Mouse (Mus musculus) B cell, adult (primary cell): ENCODE results near the gene Rab3il1. TPM values are rescaled to one million over a fixed set of nuclear protein-coding genes. Genes with fewer than 3 reads are reported as not detected.

Experiments
- total RNA-seq: library from RNA; stranded (reverse); gene quantifications from 4 replicates; pipeline ENCODE4 v1.2.4, GENCODE M21; 2023; ENCODE audit not compliant: inconsistent age

Gene Rab3il1
- total RNA-seq, result 0.90 to 1.8 TPM (median 1.1 TPM) in 4 replicates

GRCm38 (mm10) chr19:10001206-10001969, at the start of gene Rab3il1, which contains the start of gene Best1:
Rab3il1 (plus strand) TSS chr19:10001669.
Best1 (minus strand) TSS chr19:10001633.

DNA sequence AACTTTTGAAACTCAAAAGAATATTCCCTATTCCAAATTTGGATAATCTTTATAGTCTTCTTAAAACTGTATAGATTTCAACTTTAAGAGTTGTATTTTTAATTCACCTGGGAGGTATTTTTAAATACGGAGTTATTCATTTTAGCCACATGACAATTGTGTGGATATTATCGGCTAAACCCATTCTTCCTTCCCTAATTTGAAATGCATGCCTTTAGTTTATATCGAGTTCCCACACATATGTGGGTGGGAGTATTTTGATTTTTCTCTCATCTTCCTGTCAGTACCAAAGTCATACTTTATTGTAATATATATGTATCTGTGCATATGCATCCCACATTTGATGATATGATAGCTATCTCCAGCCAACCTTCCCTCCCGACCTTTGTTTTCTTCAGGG, 21.2 kb upstream of the Rab3il1 start, which contains the start of gene Fth1:
Gene Fth1 (plus strand): TSS at position 341 of the 400 bp plus-strand sequence.

GRCm38 (mm10) chr19:10041388-10042148, 40.1 kb downstream of the Rab3il1 start, which contains the start of gene Fads3:
Fads3 (plus strand) TSS chr19:10041569.

Other genes starting within 250 kb of the Rab3il1 start
- gene Scgb2a2, start 154.1 kb upstream of the Rab3il1 start, total RNA-seq, result not detected in 4 replicates
- gene Incenp, start 102.1 kb upstream of the Rab3il1 start, total RNA-seq, result 34.7 to 42.7 TPM (median 40.1 TPM) in 4 replicates
- gene Fth1, start 21.1 kb upstream of the Rab3il1 start, total RNA-seq, result 2,198 to 2,406 TPM (median 2,302 TPM) in 4 replicates
- gene Best1, start within 50 bp of the Rab3il1 start, total RNA-seq, result not detected in 4 replicates
- 0.32 to 1.5 TPM (median 1.0 TPM) in 4 replicates for gene Fads3, start 39.9 kb downstream of the Rab3il1 start, total RNA-seq
- 0.51 to 1.4 TPM (median 0.86 TPM) in 4 replicates for gene Fads2, start 100.1 kb downstream of the Rab3il1 start, total RNA-seq
- gene Fads1, start 181.2 kb downstream of the Rab3il1 start, total RNA-seq, result 3.8 to 6.3 TPM (median 4.6 TPM) in 4 replicates
- 92.7 to 120 TPM (median 101 TPM) in 4 replicates for gene Tmem258, start 202.3 kb downstream of the Rab3il1 start, total RNA-seq
- gene Fen1, start 202.5 kb downstream of the Rab3il1 start, total RNA-seq, result 26.0 to 35.4 TPM (median 32.3 TPM) in 4 replicates
- gene Myrf, start 239.1 kb downstream of the Rab3il1 start, total RNA-seq, result 0.13 to 0.18 TPM (median 0.16 TPM) in 3 of 4 replicates, not detected in the other